Mouse (Mus musculus) stomach, embryonic 14.5 days (tissue): ENCODE data around the gene Ubtf. TPM values are rescaled to one million over a fixed set of nuclear protein-coding genes. Genes with fewer than 3 reads are reported as not detected.

ENCODE experiments used
- ATAC-seq: fragments of 200-750 bp; cut with Nextera tagmentation; 2 replicates; pipeline ENCODE4 v1.8.0; 2017; ENCODE audit warnings: low read depth, moderate TSS enrichment; ENCODE audit not compliant: insufficient number of reproducible peaks, insufficient read depth, low FRiP score
- H3K27ac ChIP-seq: fragments of 300-500 bp; sonication (generic); 2 replicates; pipeline ENCODE4 v1.5.1; 2014; ENCODE audit warnings: mild to moderate bottlenecking, low read length, moderate library complexity, mixed read lengths
- H3K27me3 ChIP-seq: fragments of 300-500 bp; sonication (generic); 2 replicates; pipeline ENCODE4 v1.6.1; 2014; ENCODE audit warnings: low read length, control low read depth, mixed read lengths; ENCODE audit not compliant: control insufficient read depth, insufficient read depth
- H3K36me3 ChIP-seq: fragments of 300-500 bp; sonication (generic); 2 replicates; pipeline ENCODE4 v1.6.1; 2014; ENCODE audit warnings: mild to moderate bottlenecking, control low read depth, low read length, moderate library complexity, mixed read lengths; ENCODE audit not compliant: control insufficient read depth, insufficient read depth
- H3K4me1 ChIP-seq: fragments of 300-500 bp; sonication (generic); 2 replicates; pipeline ENCODE4 v1.6.1; 2014; ENCODE audit warnings: low read length, control low read depth, mixed read lengths; ENCODE audit not compliant: control insufficient read depth, insufficient read depth
- H3K4me2 ChIP-seq: fragments of 300-500 bp; sonication (generic); replicated peaks from 2 replicates; pipeline ENCODE4 v1.6.1; 2014; ENCODE audit warnings: low read depth, low read length, control low read depth
- H3K4me3 ChIP-seq: fragments of 300-500 bp; sonication (generic); 2 replicates; pipeline ENCODE4 v1.5.1; 2014; ENCODE audit warnings: low read depth, low read length, control low read depth
- H3K9ac ChIP-seq: fragments of 300-500 bp; sonication (generic); replicated peaks from 2 replicates; pipeline ENCODE4 v1.6.1; 2014; ENCODE audit warnings: low read depth, mild to moderate bottlenecking, control low read depth, low read length, moderate library complexity, mixed read lengths
- H3K9me3 ChIP-seq: fragments of 300-500 bp; sonication (generic); 2 replicates; pipeline ENCODE4 v1.6.1; 2016; ENCODE audit warnings: low read depth, low read length, control low read depth; ENCODE audit not compliant: control insufficient read depth
- WGBS: fragments of 180-500 bp; shearing (Covaris S2); extraction: QIAGEN DNeasy Blood & Tissue Kit; methylation state at CpG from one replicate; pipeline ENCODE4 v1.1.7; 2014; 5-methylcytosine and 5-hydroxymethylcytosine counted together
- polyA plus RNA-seq: library from polyadenylated mRNA; unstranded; fragments of >200 nt; fragmentation: Nextera tagmentation; extraction: Ambion mirVana; gene quantifications from 2 replicates; pipeline ENCODE4 v1.2.1, GENCODE M21; 2014

The Ubtf gene
- polyA plus RNA-seq, 1 experiment from 2014 or later = 77.3 TPM

- no peak overlapping the region for H3K9ac ChIP-seq
- H3K27me3 ChIP-seq = no peaks in the 10 kb centered on the region
- ATAC-seq = no peak
- WGBS = 91% methylated on average over 4 of the region's 4 CpGs
- H3K27ac ChIP-seq = no peak overlapping the region
- no peak overlapping the region for H3K4me3 ChIP-seq
- H3K4me2 ChIP-seq = no peak overlapping the region
- no peaks in the 10 kb centered on the region for H3K9me3 ChIP-seq
- H3K36me3 ChIP-seq = peaks cover 55% of the 10 kb centered on the region
- peaks cover 25% of the 10 kb centered on the region for H3K4me1 ChIP-seq
Observed at GRCm38 (mm10) chr11:102311966-102312365, 7.6 kb downstream of the Ubtf start.

- ATAC-seq = no peak
- Histone ChIP-seq H3K4me2 (no peak overlapping the region), H3K9me3 (no peaks in the 10 kb centered on the region), H3K4me1 (peaks cover 22% of the 10 kb centered on the region), H3K27ac (no peak overlapping the region), H3K4me3 (no peak overlapping the region), H3K36me3 (peaks cover 64% of the 10 kb centered on the region), H3K27me3 (no peaks in the 10 kb centered on the region), H3K9ac (no peak overlapping the region)
- WGBS = 44% methylated on average over 38 of the region's 38 CpGs
Observed at GRCm38 (mm10) chr11:102310768-102311695, 8.5 kb downstream of the Ubtf start.

GRCm38 (mm10) chr11:102309821-102310617, 9.5 kb downstream of the Ubtf start:
- 88% methylated on average over 22 of the region's 22 CpGs for WGBS
- Histone ChIP-seq H3K27me3 (no peaks in the 10 kb centered on the region), H3K4me2 (peak overlapping the region; percentile 58), H3K36me3 (peaks cover 64% of the 10 kb centered on the region), H3K9ac (0 out of 2 replicates have a peak overlapping the region, but pooled peaks have one; percentile 10), H3K4me3 (peak overlapping the region; percentile 29; the same call in 1 of the 2 replicates), H3K4me1 (peaks cover 17% of the 10 kb centered on the region), H3K9me3 (no peaks in the 10 kb centered on the region), H3K27ac (peak overlapping the region; percentile 34; the same call in 1 of the 2 replicates)
- no peak for ATAC-seq

- Histone ChIP-seq H3K4me1 (peaks cover 17% of the 10 kb centered on the region), H3K9me3 (no peaks in the 10 kb centered on the region), H3K9ac (no peak overlapping the region), H3K27ac (peak overlapping the region; percentile 34), H3K4me2 (peak overlapping the region; percentile 58), H3K27me3 (no peaks in the 10 kb centered on the region), H3K4me3 (peak overlapping the region; percentile 29), H3K36me3 (peaks cover 54% of the 10 kb centered on the region)
- WGBS = under 1% methylated on average over 27 of the region's 27 CpGs
- peak; percentile 95 for ATAC-seq
Observed at GRCm38 (mm10) chr11:102308979-102309378, 10.6 kb downstream of the Ubtf start.

GRCm38 (mm10) chr11:102308104-102308503, 11.4 kb downstream of the Ubtf start:
- Histone ChIP-seq H3K27me3 (no peaks in the 10 kb centered on the region), H3K27ac (no peak overlapping the region), H3K9me3 (no peaks in the 10 kb centered on the region), H3K4me1 (peaks cover 17% of the 10 kb centered on the region), H3K4me3 (no peak overlapping the region), H3K9ac (no peak overlapping the region), H3K4me2 (no peak overlapping the region), H3K36me3 (peaks cover 45% of the 10 kb centered on the region)
- ATAC-seq = no peak
- 84% methylated on average over 9 of the region's 9 CpGs for WGBS

GRCm38 (mm10) chr11:102305359-102305758, 14.2 kb downstream of the Ubtf start:
- no peak for ATAC-seq
- Histone ChIP-seq H3K9me3 (no peaks in the 10 kb centered on the region), H3K27me3 (no peaks in the 10 kb centered on the region), H3K4me1 (peaks cover 15% of the 10 kb centered on the region), H3K4me2 (no peak overlapping the region), H3K9ac (no peak overlapping the region), H3K36me3 (peaks cover 35% of the 10 kb centered on the region), H3K4me3 (no peak overlapping the region), H3K27ac (no peak overlapping the region)
- 63% methylated on average over 3 of the region's 3 CpGs for WGBS

GRCm38 (mm10) chr11:102304141-102304540, 15.4 kb downstream of the Ubtf start:
- H3K4me2 ChIP-seq = no peak overlapping the region
- WGBS = 39% methylated on average over 2 of the region's 2 CpGs
- H3K9me3 ChIP-seq = no peaks in the 10 kb centered on the region
- H3K4me1 ChIP-seq = 0 out of 2 replicates have a peak, but pooled peaks cover 3% of the 10 kb centered on the region
- no peaks in the 10 kb centered on the region for H3K27me3 ChIP-seq
- H3K36me3 ChIP-seq = peaks cover 25% of the 10 kb centered on the region
- H3K27ac ChIP-seq = no peak overlapping the region
- ATAC-seq = no peak
- no peak overlapping the region for H3K9ac ChIP-seq
- no peak overlapping the region for H3K4me3 ChIP-seq

GRCm38 (mm10) chr11:102299839-102300238, 19.7 kb downstream of the Ubtf start:
- ATAC-seq = no peak

More at GRCm38 (mm10) chr11:102299839-102300238, 19.7 kb downstream of the Ubtf start:
- H3K9me3 ChIP-seq = no peaks in the 10 kb centered on the region
- H3K36me3 ChIP-seq = no peaks in the 10 kb centered on the region
- peaks cover 6% of the 10 kb centered on the region for H3K4me1 ChIP-seq
- no peak overlapping the region for H3K27ac ChIP-seq
- H3K9ac ChIP-seq = no peak overlapping the region
- H3K27me3 ChIP-seq = no peaks in the 10 kb centered on the region
- H3K4me2 ChIP-seq = no peak overlapping the region
- H3K4me3 ChIP-seq = no peak overlapping the region
- WGBS = 8% methylated on average over 1 of the region's 1 CpGs
